Mouse (Mus musculus) cerebellum, adult 2 months (tissue): ENCODE data around the gene Alpl. TPM values are rescaled to one million over a fixed set of nuclear protein-coding genes. Genes with fewer than 3 reads are reported as not detected.
A peak's percentile ranks its signal among the peaks of the same experiment; 100 is the strongest.

Experiments used
- DNase-seq, 2 experiments: peaks; one replicate each; pipeline ENCODE4 v3.0.0; 2021
- H3K27ac ChIP-seq: fragments of 200-500 bp; 2 replicates; pipeline ENCODE4 v1.5.1; 2012; ENCODE audit warnings: low read length, control low read depth, inconsistent platforms; ENCODE audit not compliant: insufficient read depth
- H3K27me3 ChIP-seq: fragments of 200-500 bp; 2 replicates; pipeline ENCODE4 v1.6.1; 2012; ENCODE audit warnings: inconsistent platforms, mild to moderate bottlenecking, low read length, moderate library complexity; ENCODE audit not compliant: control insufficient read depth, insufficient read depth
- H3K4me1 ChIP-seq: fragments of 200-500 bp; 2 replicates; pipeline ENCODE4 v1.6.1; 2011; ENCODE audit warnings: low read length; ENCODE audit not compliant: control insufficient read depth, insufficient read depth
- H3K4me3 ChIP-seq: fragments of 200-500 bp; replicated peaks from 2 replicates; pipeline ENCODE3; 2011; ENCODE audit warnings: mild to moderate bottlenecking, low read depth, low read length, control low read depth; ENCODE audit not compliant: insufficient read depth
- CTCF ChIP-seq: fragments of 200-500 bp; IDR thresholded peaks from 2 replicates; pipeline ENCODE4 v1.5.1; 2011; ENCODE audit warnings: low read depth, mild to moderate bottlenecking, control low read depth, low read length, moderate library complexity, borderline replicate concordance; ENCODE audit not compliant: insufficient read depth
- POLR2A ChIP-seq: fragments of 200-500 bp; IDR thresholded peaks from 2 replicates; pipeline ENCODE4 v1.6.1; 2011; ENCODE audit warnings: low read length, control low read depth, borderline replicate concordance; ENCODE audit not compliant: insufficient read depth
- WGBS: fragments of 180-500 bp; shearing (Covaris S2); methylation state at CpG from one replicate; pipeline ENCODE4 v1.1.7; 2018; 5-methylcytosine and 5-hydroxymethylcytosine counted together
- polyA plus RNA-seq: library from polyadenylated mRNA; depleted of rRNA; stranded (reverse); fragments of >200 nt; gene quantifications from 2 replicates; pipeline ENCODE4 v1.2.3, GENCODE M21; 2012

Gene Alpl
- polyA plus RNA-seq, 1 experiment: 10.6 TPM

DNA sequence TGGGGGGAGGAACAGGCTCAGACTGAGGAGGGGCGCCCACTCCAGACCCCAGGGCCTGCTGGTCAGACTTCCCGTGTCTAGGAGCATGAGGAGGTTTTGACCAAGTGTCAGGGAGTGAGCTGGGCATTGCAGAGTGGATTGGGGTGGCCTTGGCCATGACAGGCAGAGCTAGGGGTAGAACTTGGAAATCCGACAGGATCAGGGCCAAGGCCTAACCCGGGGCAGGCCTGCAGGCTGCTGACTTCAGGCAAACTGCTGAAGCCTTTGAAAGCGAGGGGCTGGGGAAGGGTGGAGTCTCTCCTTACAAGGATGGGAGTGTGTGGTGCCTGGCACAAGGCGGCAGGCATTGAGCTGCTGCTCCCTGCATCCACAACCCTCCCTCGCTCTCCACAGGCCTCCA, 79.2 kb downstream of the Alpl start:
- TF ChIP-seq CTCF (no peak), POLR2A (no peak)
- DNase-seq: no peak
- 71% methylated on average over 7 of the region's 7 CpGs for WGBS
- H3K4me3 ChIP-seq: no peak overlapping the region
- peaks cover 3% of the 10 kb centered on the region; the same call in 1 of the 2 replicates for H3K4me1 ChIP-seq
- no peaks in the 10 kb centered on the region for H3K27me3 ChIP-seq
- H3K27ac ChIP-seq: no peak overlapping the region

DNA sequence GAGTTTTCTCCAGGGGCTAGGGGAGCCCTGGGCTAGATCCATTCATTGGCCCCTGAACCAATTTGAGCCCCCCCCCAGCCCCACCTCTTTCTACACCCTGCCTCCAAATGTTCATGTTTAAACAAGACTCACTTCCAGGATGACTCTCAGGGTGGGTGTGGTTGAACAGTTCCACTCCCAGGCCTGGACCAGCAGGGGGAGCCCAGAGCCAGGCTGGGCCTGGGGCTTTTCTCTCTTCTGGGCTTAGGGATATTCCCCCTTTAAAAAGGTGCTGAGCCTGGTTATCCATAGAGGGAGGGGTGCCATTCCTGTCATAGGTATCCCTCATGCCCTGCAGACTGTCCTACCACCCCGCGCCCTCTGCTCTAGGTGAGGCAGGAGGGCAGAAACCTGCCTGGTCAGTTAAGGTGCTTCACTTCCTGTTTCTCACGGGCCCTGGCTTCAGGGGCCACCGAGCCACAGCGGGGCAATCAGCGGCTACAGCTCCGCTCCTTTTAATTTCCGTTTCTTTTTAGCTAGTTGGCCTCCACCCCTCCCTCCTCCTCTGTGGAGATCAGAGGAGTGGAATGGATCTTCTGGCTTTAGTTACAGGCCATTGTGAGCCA, 82.1 kb downstream of the Alpl start:
- TF ChIP-seq POLR2A: no peak
- peak; percentile 21; the same call in 1 of the 2 replicates for TF ChIP-seq CTCF
- 69% methylated on average over 8 of the region's 8 CpGs for WGBS

DNA sequence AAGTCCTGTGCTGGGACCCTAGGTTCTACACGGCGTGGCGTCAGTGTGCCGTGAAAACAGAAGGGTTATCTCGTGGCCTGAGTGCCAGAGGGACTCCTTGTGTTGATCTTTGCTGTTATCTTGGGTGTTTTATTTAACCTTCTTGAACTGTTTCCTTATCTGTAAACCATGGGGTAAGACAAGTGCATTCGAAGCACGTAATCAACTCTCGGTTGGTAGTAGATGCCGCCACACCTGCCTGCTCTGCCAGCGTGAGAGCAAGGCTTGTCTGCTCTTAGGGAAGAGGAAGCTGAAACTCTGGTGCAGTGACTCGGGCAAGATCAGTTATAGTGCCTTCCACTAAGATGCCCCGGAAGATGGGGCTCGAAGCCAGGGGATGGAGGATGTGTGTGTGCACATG, 83.2 kb downstream of the Alpl start:
- no peak overlapping the region for H3K4me3 ChIP-seq
- TF ChIP-seq POLR2A (no peak), CTCF (no peak)
- no peak overlapping the region for H3K27ac ChIP-seq
- 89% methylated on average over 13 of the region's 13 CpGs for WGBS
- no peaks in the 10 kb centered on the region for H3K27me3 ChIP-seq
- no peak for DNase-seq
- peaks cover 30% of the 10 kb centered on the region for H3K4me1 ChIP-seq

More for the DNA sequence above, 82.1 kb downstream of the Alpl start:
- no peak for DNase-seq
- Histone ChIP-seq H3K27me3 (no peaks in the 10 kb centered on the region), H3K27ac (no peak overlapping the region), H3K4me3 (no peak overlapping the region), H3K4me1 (peaks cover 18% of the 10 kb centered on the region)

DNA sequence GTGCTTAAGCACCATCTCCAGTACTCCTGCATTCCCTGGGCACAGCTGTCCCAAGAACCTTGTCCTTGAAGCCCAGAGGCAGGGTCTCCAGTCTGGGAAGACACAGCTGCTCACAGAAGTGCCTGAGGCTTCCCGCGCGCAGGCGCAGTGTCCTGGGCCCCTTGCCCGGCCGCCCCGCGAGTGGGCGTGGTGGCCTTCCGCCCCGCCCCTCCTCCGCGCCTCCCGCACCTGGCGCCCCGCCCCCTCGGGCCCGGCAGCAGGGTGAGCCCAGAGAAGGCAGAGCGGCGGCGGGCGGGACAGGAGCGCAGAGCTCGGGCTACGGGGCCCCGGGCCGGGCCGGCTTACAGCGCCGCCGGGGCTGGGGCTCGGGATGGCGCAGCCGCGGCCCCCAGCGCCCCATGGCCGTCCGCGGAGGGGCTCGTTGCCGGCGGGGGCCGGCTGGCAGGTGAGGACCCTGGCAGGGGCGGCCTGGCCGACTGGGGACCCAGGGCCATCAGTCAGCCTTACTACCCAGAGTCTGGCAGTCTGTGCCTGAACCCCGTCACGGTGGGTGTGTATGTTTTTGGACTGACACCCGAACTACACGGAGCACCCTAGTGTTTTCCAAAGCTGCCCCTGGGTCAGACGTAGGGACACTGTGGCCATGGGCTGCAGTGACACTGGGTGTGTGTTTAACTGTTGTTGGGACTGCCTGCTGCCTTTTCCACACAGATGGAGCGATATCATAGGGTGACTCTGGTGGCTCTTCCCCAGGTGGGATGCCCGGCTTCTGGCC, 88.8 kb downstream of the Alpl start:
- no peak overlapping the region for H3K27ac ChIP-seq
- 8% methylated on average over 51 of the region's 52 CpGs for WGBS
- peaks cover 46% of the 10 kb centered on the region for H3K4me1 ChIP-seq
- no peaks in the 10 kb centered on the region for H3K27me3 ChIP-seq
- H3K4me3 ChIP-seq: no peak overlapping the region
- TF ChIP-seq POLR2A (no peak), CTCF (no peak)
- DNase-seq: peak; percentile 66 to 67

DNA sequence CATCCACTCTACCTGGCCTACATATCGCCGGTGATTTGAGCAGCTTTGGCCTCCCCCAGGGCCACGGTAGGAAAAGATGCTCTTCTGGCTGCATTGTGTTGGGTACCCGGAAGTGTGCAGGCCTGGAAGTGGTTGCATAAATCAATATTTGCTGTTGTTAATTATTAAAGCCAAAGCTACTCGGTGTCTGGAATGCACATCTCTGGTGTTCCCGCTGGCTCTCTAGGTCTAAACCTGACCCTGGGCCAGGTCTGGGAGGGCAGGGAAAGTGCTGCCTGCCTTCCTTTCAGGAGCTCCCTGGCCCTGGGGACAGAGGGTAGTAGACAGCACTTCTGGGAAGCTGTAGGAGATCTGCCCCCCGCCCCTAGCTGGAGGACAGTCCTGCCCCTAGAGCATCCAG, 89.7 kb downstream of the Alpl start:
- H3K4me3 ChIP-seq: no peak overlapping the region
- TF ChIP-seq POLR2A: no peak
- no peak for TF ChIP-seq CTCF
- peaks cover 46% of the 10 kb centered on the region for H3K4me1 ChIP-seq
- no peaks in the 10 kb centered on the region for H3K27me3 ChIP-seq
- 56% methylated on average over 7 of the region's 7 CpGs for WGBS
- no peak for DNase-seq
- H3K27ac ChIP-seq: no peak overlapping the region

DNA sequence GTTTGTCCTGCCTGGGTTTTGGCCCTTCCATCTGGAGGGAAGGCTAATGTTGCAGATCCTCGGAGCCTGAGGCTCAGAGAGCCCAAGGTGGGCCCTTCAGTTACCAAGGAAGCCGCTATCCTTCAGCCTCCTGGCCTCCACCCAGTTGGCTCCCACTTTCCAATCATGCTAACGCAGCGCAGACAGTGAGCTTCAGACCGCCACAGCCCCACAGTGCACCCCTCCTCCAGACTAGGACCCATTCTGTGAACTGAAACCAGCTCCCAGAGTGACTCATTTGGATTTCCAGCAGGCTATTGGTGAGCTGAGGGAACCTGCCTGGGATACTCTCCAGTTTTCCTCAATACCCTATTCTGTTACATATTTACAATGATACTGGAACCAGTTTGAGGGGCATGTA, 90.8 kb downstream of the Alpl start:
- TF ChIP-seq POLR2A: no peak
- TF ChIP-seq CTCF: no peak
- no peak overlapping the region for H3K27ac ChIP-seq
- H3K27me3 ChIP-seq: no peaks in the 10 kb centered on the region
- 19% methylated on average over 5 of the region's 5 CpGs for WGBS
- H3K4me1 ChIP-seq: peaks cover 55% of the 10 kb centered on the region
- no peak overlapping the region for H3K4me3 ChIP-seq
- DNase-seq: no peak

DNA sequence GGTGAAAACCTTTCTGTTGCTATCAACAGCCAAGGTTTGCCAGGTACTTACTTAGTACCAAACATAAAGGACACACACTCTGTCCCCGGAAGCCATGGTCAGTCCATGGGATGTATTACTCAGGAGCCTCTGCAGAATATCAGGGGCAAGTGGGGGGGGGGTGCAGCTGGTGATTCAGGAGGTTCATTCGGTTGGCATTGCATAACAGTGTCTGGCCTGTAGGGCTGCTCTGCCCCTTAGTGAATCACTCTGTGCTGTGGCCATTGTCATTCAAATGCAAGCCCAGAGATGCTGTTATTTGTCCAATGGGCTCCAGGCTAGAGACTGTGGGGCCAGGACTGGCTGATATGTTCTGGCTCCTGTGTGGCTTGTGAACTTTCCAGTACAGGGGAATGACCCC, 91.6 kb downstream of the Alpl start:
- DNase-seq: no peak

DNA sequence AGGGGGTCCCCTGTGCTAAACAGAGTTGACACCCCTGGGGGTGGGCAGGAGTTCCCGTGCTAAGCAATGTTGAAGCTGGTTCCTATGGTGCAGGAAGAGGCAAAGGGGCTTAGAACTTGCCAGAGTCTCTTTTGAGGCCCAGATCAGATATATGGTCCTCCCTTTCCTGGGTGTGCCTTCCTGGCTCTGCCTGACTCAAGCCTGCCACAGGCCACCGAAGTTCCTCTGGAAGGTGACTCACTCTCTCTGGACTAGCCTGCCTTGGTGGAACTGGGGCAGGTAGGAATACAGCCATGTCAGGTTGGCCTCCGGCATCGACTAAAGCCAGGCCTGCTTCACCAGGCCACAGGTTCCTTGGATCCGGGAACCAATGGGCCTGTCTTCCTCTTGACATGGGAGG, 93.1 kb downstream of the Alpl start:
- H3K4me3 ChIP-seq: no peak overlapping the region
- peaks cover 54% of the 10 kb centered on the region for H3K4me1 ChIP-seq
- H3K27ac ChIP-seq: no peak overlapping the region
- no peak for DNase-seq
- 57% methylated on average over 5 of the region's 5 CpGs for WGBS
- TF ChIP-seq CTCF: no peak
- TF ChIP-seq POLR2A: no peak
- no peaks in the 10 kb centered on the region for H3K27me3 ChIP-seq

More for the DNA sequence above, 91.6 kb downstream of the Alpl start:
- TF ChIP-seq CTCF (no peak), POLR2A (no peak)
- WGBS: 32% methylated on average over 2 of the region's 2 CpGs
- H3K4me3 ChIP-seq: no peak overlapping the region
- no peaks in the 10 kb centered on the region for H3K27me3 ChIP-seq
- H3K4me1 ChIP-seq: peaks cover 55% of the 10 kb centered on the region
- no peak overlapping the region for H3K27ac ChIP-seq
